Comparison of ENCODE assay signal across 23 mouse cellular contexts in genomic region chr9:42482944-42483343, GRCm38 (mm10).
"Had no signal": no experiment of that assay in that cellular context is flagged by ENCODE, and none has a peak within 500 bp of the region (broad histone marks: within the 10 kb centered on the region; RNA-seq: fewer than 3 reads in every experiment).

No protein-coding gene starts in this region.

- H3K27ac ChIP-seq: heart, embryonic 10.5 days; hindbrain, embryonic 13.5 days; hindbrain, embryonic 15.5 days; hindbrain, postnatal 0 days; layer of hippocampus, adult 2 months; left cerebral cortex, adult 2 months; limb, embryonic 10.5 days; limb, embryonic 12.5 days; liver, embryonic 13.5 days had no signal

- H3K4me2 ChIP-seq: heart, embryonic 12.5 days; hindbrain, embryonic 13.5 days; hindbrain, embryonic 15.5 days; limb, embryonic 12.5 days; liver, embryonic 11.5 days; liver, embryonic 13.5 days had no signal

- ATAC-seq: hindbrain, postnatal 0 days; intestine, embryonic 16.5 days had no signal

- H3K36me3 ChIP-seq: heart, embryonic 10.5 days; heart, embryonic 12.5 days; hindbrain, embryonic 13.5 days; hindbrain, embryonic 15.5 days; limb, embryonic 10.5 days; limb, embryonic 12.5 days; liver, embryonic 13.5 days had no signal

- H3K27me3 ChIP-seq: hindbrain, embryonic 13.5 days; hindbrain, embryonic 15.5 days; limb, embryonic 12.5 days; liver, embryonic 13.5 days had no signal

- DNase-seq: gastrocnemius, postnatal 10 days; gastrocnemius, postnatal 25 days; heart, adult 18-20 months; heart, postnatal 14 days; heart, postnatal 36 days; kidney, adult 18-20 months; kidney, adult 8-10 months; kidney, postnatal 10 days; kidney, postnatal 25 days; kidney, postnatal 4 days; liver; liver, embryonic 13.5 days had no signal

- H3K4me3 ChIP-seq: heart, embryonic 10.5 days; heart, embryonic 12.5 days; hindbrain, embryonic 13.5 days; hindbrain, embryonic 15.5 days; layer of hippocampus, adult 2 months; left cerebral cortex, adult 2 months; limb, embryonic 10.5 days; limb, embryonic 12.5 days; liver, embryonic 13.5 days had no signal

- H3K9ac ChIP-seq: heart, embryonic 12.5 days; hindbrain, embryonic 13.5 days; hindbrain, embryonic 15.5 days; limb, embryonic 12.5 days; liver, embryonic 13.5 days had no signal

- H3K9me3 ChIP-seq: heart, embryonic 10.5 days; heart, embryonic 12.5 days; hindbrain, embryonic 13.5 days; hindbrain, embryonic 15.5 days; limb, embryonic 10.5 days; limb, embryonic 12.5 days; liver, embryonic 13.5 days had no signal

- H3K4me1 ChIP-seq: heart, embryonic 10.5 days; heart, embryonic 12.5 days; hindbrain, embryonic 13.5 days; hindbrain, embryonic 15.5 days; limb, embryonic 12.5 days; liver, embryonic 13.5 days had no signal
